Mouse (Mus musculus): ENCODE results near the gene Prom1.

Prom1 gene

GRCm38 (mm10) chr5:44080276-44081054 lies 21.4 kb downstream of the Prom1 start:
- DNase-seq, result no peak

GRCm38 (mm10) chr5:44075432-44075831 lies 26.4 kb downstream of the Prom1 start:
- no peak for DNase-seq

- no peak for DNase-seq
Observed at GRCm38 (mm10) chr5:44073634-44074033, 28.2 kb downstream of the Prom1 start.

GRCm38 (mm10) chr5:44070529-44071133 lies 31.2 kb downstream of the Prom1 start:
- no peak for DNase-seq

- DNase-seq, result no peak
Observed at GRCm38 (mm10) chr5:44058258-44058657, 43.6 kb downstream of the Prom1 start.

- DNase-seq, result no peak
Observed at GRCm38 (mm10) chr5:44050213-44050612, 51.6 kb downstream of the Prom1 start.

- no peak for DNase-seq
Observed at GRCm38 (mm10) chr5:44049395-44049976, 52.3 kb downstream of the Prom1 start.

GRCm38 (mm10) chr5:44048568-44049363 lies 53.1 kb downstream of the Prom1 start:
- DNase-seq, result peak; percentile 14

GRCm38 (mm10) chr5:44041725-44042124 lies 60.1 kb downstream of the Prom1 start:
- DNase-seq, result no peak

GRCm38 (mm10) chr5:44041056-44041455 lies 60.8 kb downstream of the Prom1 start:
- no peak for DNase-seq

GRCm38 (mm10) chr5:43998295-43998989 lies 103.4 kb downstream of the Prom1 start:
- no peak for DNase-seq

GRCm38 (mm10) chr5:43997626-43998025 lies 104.2 kb downstream of the Prom1 start:
- DNase-seq, result no peak

GRCm38 (mm10) chr5:43996162-43996561 lies 105.7 kb downstream of the Prom1 start:
- no peak for DNase-seq

- DNase-seq, result no peak
Observed at GRCm38 (mm10) chr5:43994981-43995380, 106.9 kb downstream of the Prom1 start.

- peak; percentile 82 for DNase-seq
Observed at GRCm38 (mm10) chr5:43990316-43990715, 111.5 kb downstream of the Prom1 start.

GRCm38 (mm10) chr5:43989017-43989416 lies 112.8 kb downstream of the Prom1 start:
- DNase-seq, result peak; percentile 45

GRCm38 (mm10) chr5:43986212-43986611 lies 115.6 kb downstream of the Prom1 start:
- no peak for DNase-seq

GRCm38 (mm10) chr5:43982896-43983295 lies 118.9 kb downstream of the Prom1 start:
- DNase-seq, result no peak

- no peak for DNase-seq
Observed at GRCm38 (mm10) chr5:43981620-43982019, 120.2 kb downstream of the Prom1 start, which contains the start of gene Fgfbp1. Gene Fgfbp1 (minus strand): TSS chr5:43981779.

- DNase-seq, result no peak
Observed at GRCm38 (mm10) chr5:43980397-43980796, 121.4 kb downstream of the Prom1 start.

- no peak for DNase-seq
Observed at GRCm38 (mm10) chr5:43976821-43977561, 124.8 kb downstream of the Prom1 start.

- DNase-seq, result no peak
Observed at GRCm38 (mm10) chr5:43974166-43974565, 127.7 kb downstream of the Prom1 start.

All from thymus, postnatal 14 days (tissue).